Mouse (Mus musculus) spleen, adult 2 months (tissue): ENCODE data around the gene A730046J19Rik.

Source experiments
- CTCF ChIP-seq: fragments of 200-500 bp; IDR thresholded peaks from 2 replicates; pipeline ENCODE4 v1.5.1; 2011; ENCODE audit warnings: mild to moderate bottlenecking, inconsistent platforms; ENCODE audit not compliant: insufficient read depth, insufficient read length, insufficient replicate concordance; ENCODE audit errors: extremely low read depth
- POLR2A ChIP-seq: fragments of 200-500 bp; IDR thresholded peaks from 2 replicates; pipeline ENCODE4 v1.6.1; 2011; ENCODE audit warnings: low read depth, low read length, inconsistent platforms

- TF ChIP-seq CTCF (no peak), POLR2A (no peak)
Observed at GRCm38 (mm10) chrX:144136281-144136680, 17.2 kb upstream of the A730046J19Rik start.
